Mouse (Mus musculus): ENCODE results near the gene Plcd4.

DNA sequence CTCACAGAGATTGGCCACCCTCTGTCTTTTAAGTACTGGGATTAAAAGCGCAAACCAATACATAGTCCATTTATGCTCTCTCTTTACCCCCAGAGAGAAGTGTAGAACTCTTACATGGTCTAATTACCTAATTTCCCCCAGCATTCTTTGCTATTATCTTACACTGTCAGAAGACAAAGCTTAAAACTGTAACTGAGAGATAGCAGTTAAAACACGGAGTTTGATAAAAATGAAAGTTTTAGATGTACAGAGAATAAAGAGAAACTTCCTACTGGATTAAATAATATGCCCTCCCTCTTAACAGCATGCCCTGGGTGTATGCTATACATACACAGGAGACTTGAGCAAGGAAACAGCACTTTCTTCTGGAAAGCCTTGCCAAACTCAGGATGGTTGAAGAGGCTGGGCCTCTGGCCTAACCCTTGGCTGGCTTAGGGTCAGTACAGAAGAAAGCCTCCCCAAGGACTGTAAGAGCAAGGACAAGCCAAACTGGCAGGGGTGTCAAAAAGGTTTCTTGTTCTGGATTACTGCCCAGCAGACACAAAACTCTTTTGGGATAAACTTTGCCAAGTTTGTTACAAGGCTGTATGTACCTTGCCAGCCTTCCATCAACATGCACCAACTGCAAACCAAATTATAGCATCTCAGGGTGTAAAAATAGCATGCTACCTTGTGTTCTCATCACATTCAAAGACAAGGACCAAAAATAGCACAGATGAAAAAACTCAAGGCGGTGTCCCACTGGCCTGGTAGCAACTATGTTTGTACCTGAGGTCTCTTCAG lies 42.1 kb downstream of the Plcd4 start:
- TF ChIP-seq CTCF (IDR thresholded peaks at IDR 0.05) (no peak), EP300 (IDR thresholded peaks at IDR 0.05) (no peak)
